Mouse (Mus musculus) megakaryocyte-erythroid progenitor cell, adult 5-6 weeks (primary cell): Measurements from ENCODE around the gene Plgrkt. TPM values are rescaled to one million over a fixed set of nuclear protein-coding genes. Genes with fewer than 3 reads are reported as not detected.

Experiments
- ATAC-seq: replicated peaks from 2 replicates; pipeline ENCODE4 v1.8.0; 2016; ENCODE audit warnings: mild to moderate bottlenecking, inconsistent platforms; ENCODE audit not compliant: severe bottlenecking, poor library complexity, low FRiP score, low TSS enrichment
- total RNA-seq, 2 experiments: library from RNA; stranded (forward) in 1 of 2; stranded (reverse) in 1 of 2; fragments of 200-1000, 215-1000 nt in 1 of 2; fragments of >200 nt in 1 of 2; fragmentation: Nextera tagmentation in 1 of 2; gene quantifications; 2 replicates each; pipeline ENCODE4 v1.2.3; 2014 to 2017

Gene Plgrkt
- total RNA-seq, 2 experiments from 2014 or later = 85.1 to 136 TPM

- ATAC-seq = no peak
Measured at GRCm38 (mm10) chr19:29308832-29309231, 58.4 kb downstream of the Plgrkt start.

- no peak for ATAC-seq
Measured at GRCm38 (mm10) chr19:29302119-29302518, 65.1 kb downstream of the Plgrkt start.

- no peak for ATAC-seq
Measured at GRCm38 (mm10) chr19:29300919-29301318, 66.3 kb downstream of the Plgrkt start.

Other genes starting within 250 kb of the Plgrkt start
- gene Jak2, start 115.6 kb downstream of the Plgrkt start, total RNA-seq (2014; fragmentation: Nextera tagmentation) = 45.8 and 57.1 TPM in 2 replicates
- 82.8 and 85.8 TPM in 2 replicates for gene Jak2, start 115.6 kb downstream of the Plgrkt start, total RNA-seq (2017)
- 1.9 TPM in 1 of 2 replicates, not detected in the other for gene Insl6, start 42.0 kb downstream of the Plgrkt start, total RNA-seq (2014; fragmentation: Nextera tagmentation)
- 2.1 TPM in 1 of 2 replicates, not detected in the other for gene Insl6, start 42.0 kb downstream of the Plgrkt start, total RNA-seq (2017)
- not detected in 2 replicates for gene Rln1, start 32.7 kb downstream of the Plgrkt start, total RNA-seq (2014; fragmentation: Nextera tagmentation)
- gene Rln1, start 32.7 kb downstream of the Plgrkt start, total RNA-seq (2017) = not detected in 2 replicates
- 1.3 and 1.9 TPM in 2 replicates for gene Cd274, start 65 bp upstream of the Plgrkt start, total RNA-seq (2014; fragmentation: Nextera tagmentation)
- 3.1 and 4.7 TPM in 2 replicates for gene Cd274, start 65 bp upstream of the Plgrkt start, total RNA-seq (2017)
- 0.42 TPM in 1 of 2 replicates, not detected in the other for gene Pdcd1lg2, start 43.5 kb upstream of the Plgrkt start, total RNA-seq (2014; fragmentation: Nextera tagmentation)
- not detected in 2 replicates for gene Pdcd1lg2, start 43.5 kb upstream of the Plgrkt start, total RNA-seq (2017)
- gene Ric1, start 154.9 kb upstream of the Plgrkt start, total RNA-seq (2014; fragmentation: Nextera tagmentation) = 14.8 and 17.0 TPM in 2 replicates
- 11.1 and 13.0 TPM in 2 replicates for gene Ric1, start 154.9 kb upstream of the Plgrkt start, total RNA-seq (2017)